Mouse (Mus musculus): ENCODE measurements at regions not wholly inside any gene's neighbourhood (a gene's known extent, or its start where the extent isn't known, plus 50 kb on each side); places are given as distances from the start of the nearest gene placed in this dataset.

GRCm38 (mm10) chr11:8220618-8221017 lies 443.7 kb downstream of the Tns3 start:
- DNase-seq = no peak

GRCm38 (mm10) chr11:8219911-8220310 lies 444.4 kb downstream of the Tns3 start:
- DNase-seq = peak; percentile 18 to 21

GRCm38 (mm10) chr11:8215634-8216033 lies 448.7 kb downstream of the Tns3 start:
- DNase-seq = peak; percentile 63 to 73

- DNase-seq = no peak
Observed at GRCm38 (mm10) chr11:8214305-8214903, 449.9 kb downstream of the Tns3 start.

GRCm38 (mm10) chr11:8213130-8213529 lies 451.2 kb downstream of the Tns3 start:
- DNase-seq = no peak

GRCm38 (mm10) chr11:8212714-8213113 lies 451.6 kb downstream of the Tns3 start:
- no peak for DNase-seq

GRCm38 (mm10) chr11:8209041-8209440 lies 455.3 kb downstream of the Tns3 start:
- DNase-seq = peak in 1 of 2 experiments; percentile 23

- DNase-seq = peak; percentile 16 to 42
Observed at GRCm38 (mm10) chr11:8199293-8199692, 465.0 kb downstream of the Tns3 start.

All from kidney, postnatal 36 days (tissue).